Mouse (Mus musculus) MN1 (cell line): Measurements from ENCODE around the gene Gm14862.
"Not testable (repeated sequence)": the region's sequence is repeated elsewhere in the genome, so short reads cannot be mapped to it uniquely, and the experiment has no call there.

Source experiments
- DNase-seq: peaks from one replicate; pipeline ENCODE4 v3.0.0-alpha.2; 2016; ENCODE audit warnings: low spot score

Gene Gm14862

DNA sequence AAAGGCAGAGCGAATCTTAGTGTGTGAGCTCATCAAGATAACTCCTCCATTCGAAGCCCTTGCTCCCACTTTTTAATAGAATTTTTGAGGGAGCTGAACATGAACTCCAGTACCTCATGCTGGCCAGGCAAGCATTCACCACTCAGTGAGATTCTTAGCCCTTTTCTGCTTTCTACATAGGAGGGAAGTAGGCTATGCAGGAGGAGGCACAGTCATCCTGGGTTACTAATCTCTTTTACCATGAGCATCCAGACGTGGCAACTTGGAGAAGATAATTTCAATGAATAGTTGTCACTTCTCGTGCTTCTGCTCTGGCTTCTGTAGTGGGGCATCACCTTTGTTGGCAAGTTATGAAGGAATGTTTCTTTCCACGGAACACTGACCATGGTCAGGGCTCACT is at the start of gene Gm14862:
Gene Gm14862 (minus strand): TSS at position 134 of the 400 bp plus-strand sequence.
- DNase-seq, result no peak

DNA sequence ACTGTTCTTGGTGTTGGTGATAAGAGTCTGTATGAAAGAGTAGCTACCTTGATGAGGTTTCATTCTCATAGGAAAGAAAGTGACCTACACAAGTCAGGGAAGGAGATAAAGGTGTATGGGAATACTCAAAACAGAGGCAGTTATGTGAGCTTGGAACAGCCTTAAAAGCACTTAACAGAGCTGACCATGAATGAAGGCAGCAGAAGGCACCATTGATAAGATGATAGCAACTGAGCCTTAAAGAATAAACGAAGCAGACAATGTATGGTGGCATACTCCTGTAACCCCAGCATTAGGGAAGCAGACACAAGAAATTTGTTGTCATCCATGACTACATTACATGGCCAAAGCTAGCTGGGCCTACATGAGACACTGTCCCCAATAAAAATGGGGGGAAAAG is 46.8 kb upstream of the Gm14862 start:
- no peak for DNase-seq

DNA sequence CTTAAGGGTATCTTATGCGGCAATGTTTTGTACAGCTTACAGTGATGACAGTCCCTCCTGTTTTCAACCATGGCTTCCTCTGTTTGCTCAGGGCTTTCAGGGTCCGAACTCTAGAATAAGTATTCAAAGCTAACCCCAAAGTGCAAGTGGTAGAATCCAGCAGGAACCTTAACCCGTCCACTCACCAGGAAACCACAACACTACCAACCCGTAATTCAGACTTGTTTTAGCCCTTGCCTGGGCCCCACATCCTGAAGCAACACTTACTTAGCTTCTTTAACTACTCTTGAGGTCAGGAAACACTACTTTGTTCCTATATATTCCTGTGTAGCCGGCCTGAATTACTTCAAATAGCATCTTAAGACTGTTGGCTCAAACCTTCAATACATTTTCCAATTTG is 46.1 kb upstream of the Gm14862 start:
- no peak for DNase-seq

DNA sequence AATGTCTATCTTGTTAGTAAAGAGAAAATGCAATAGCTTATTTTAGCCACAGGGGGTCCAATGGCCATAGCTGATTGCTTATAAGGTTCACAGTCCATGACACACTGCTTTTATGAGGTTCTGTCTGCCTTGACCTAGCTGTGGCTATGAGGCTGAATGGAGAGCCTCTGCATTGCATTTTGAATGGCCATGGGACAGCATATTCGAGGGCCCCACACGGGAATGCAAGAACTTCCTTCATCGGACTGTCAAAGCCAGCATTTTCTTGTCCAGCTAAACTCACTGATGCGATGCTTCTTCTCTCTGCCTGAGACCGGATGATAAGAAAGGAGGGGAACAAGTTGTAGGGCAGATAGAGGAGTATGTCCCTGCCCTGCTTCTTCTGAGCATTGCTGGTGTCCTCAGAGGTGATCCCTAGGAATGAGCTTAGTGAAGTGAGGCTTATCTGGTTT is 41.7 kb upstream of the Gm14862 start:
- no peak for DNase-seq

DNA sequence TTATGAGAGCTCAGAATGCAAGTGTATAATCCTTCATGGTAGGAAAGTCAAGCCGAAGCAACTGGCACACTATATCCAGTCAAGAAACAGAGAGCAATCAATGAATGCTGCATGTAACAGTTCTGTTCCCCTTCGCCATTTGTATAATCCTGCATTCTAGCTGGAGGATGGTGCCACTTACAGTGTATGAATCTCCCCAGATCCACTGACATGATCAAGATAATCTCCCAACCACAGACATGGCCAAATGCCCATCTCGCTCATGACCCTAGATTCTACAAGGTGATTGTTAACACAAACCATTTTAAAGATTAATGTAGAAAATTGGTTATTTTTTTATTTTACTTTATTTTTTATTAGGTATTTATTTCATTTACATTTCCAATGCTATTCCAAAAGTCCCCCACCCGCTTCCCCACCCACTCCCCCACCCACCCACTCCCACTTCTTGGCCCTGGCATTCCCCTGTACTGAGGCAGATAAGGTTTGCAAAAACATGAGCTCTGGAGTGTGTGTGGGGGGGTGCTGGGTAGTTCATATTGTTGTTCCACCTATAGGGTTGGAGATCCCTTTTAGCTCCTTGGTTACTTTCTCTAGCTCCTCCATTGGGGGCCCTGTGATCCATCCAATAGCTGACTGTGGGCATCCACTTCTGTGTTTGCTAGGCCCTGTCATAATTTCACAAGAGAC is 36.6 kb upstream of the Gm14862 start:
- DNase-seq, result not testable (repeated sequence)

DNA sequence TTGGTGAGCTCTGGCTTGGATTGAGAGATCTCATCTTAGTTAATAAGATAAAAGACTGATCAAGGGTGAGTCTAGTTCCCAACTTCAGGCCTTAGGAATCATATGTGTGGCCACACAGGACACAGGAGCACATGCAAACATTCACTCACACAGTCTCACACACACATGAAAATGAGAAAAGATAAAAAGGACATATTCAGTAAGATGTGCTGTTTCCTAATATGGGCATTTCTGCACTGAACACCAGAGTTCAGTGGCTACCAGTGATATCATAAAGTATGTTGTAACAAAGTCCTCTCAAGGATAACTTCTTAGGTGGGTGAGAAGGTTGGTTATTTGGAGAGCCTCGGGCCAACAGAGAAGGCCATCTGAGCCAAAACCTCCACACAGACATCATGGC is 26.8 kb upstream of the Gm14862 start, which contains the start of gene H2al1m:
Gene H2al1m (plus strand): TSS at position 301 of the 400 bp plus-strand sequence.
- not testable (repeated sequence) for DNase-seq

DNA sequence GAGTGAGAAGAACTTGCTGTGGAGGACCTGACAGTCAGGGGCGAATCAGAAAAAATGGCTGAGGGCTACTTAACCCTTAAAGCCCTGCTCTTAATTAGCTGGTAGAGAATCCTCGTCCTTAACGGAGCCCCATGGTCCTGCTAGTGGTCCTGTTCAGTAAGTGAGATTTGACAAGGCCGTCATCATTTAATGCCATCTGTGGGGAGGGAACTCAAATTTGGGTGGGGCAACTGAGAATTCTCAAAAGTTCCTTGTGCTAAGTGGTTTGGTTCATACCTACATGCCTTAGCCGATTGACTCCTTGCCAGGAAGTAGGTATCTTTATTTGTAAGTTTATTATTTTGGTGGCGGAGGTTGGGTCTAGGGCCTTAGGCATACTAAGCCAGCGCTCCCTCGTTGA is 17.6 kb upstream of the Gm14862 start:
- no peak for DNase-seq

DNA sequence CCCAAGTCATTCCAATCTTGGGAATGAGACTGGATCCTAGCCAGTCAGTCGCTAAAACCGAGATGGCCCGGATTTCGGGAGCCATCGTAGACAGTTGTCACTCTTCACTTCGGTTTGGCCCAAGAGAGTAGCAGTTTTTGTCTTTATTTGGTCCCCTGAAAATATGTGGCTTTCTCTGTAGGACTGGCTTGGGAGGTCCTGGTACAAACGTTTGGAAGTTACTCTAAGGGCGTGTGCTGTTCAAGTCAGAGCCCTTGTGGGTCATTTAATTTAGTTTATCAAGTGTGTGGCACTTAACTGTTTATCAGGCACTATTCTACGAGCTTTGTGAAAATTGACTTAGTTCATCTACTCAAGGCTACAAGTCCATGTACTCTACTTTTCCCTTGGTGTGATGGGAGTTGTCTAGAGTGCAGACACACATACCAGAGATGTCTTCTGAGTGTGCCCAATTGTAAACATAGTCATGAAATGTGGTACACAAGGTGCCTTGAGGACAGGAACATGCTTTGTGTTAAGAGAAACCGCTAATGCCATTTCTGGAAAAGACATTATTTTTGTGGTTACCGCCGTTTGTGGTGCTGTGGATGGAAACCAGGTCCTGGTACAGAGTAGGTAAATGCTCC is 16.8 kb upstream of the Gm14862 start:
- DNase-seq, result no peak

DNA sequence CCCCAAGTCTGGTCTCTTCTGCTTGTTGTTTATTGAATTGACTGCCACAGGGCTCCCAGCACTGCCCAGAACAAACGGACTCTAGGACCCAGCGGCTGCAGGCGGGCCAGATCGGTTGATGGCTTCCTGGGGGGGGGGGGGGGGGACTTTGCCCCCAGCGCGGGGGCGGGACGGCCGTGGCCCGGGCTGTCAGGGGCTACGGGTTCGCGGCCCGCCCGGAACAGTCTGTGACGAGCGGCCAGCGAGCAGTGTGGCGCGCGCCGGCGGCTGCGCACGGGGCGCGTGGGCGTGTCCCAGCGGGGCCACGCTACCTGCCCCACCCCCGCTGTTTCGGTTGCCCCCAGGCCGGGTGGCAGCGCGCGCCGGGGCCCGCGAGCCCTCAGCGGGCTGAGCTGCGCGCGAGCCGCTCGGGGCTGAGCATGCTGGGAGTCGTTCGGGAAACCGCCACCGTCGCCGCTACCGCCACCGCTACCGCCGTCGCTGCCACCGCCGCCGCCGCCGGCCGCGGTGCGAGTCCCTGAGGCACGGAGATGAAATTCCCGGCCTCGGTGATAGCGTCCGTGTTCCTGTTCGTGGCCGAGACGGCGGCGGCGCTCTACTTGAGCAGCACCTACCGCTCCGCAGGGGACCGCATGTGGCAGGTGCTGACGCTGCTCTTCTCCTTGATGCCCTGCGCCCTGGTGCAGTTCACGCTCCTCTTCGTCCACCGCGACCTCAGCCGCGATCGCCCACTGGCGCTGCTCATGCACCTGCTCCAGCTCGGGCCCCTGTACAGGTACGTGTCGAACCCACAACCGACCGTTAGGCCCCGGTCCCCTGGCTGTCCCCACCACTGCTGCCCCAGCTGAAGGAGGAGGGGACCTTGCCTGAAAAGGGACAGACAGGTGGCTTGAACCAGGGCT is 16.0 kb upstream of the Gm14862 start, which contains the start of gene Xk:
Gene Xk (plus strand): TSS at position 297 of the 902 bp plus-strand sequence.
- DNase-seq, result no peak

DNA sequence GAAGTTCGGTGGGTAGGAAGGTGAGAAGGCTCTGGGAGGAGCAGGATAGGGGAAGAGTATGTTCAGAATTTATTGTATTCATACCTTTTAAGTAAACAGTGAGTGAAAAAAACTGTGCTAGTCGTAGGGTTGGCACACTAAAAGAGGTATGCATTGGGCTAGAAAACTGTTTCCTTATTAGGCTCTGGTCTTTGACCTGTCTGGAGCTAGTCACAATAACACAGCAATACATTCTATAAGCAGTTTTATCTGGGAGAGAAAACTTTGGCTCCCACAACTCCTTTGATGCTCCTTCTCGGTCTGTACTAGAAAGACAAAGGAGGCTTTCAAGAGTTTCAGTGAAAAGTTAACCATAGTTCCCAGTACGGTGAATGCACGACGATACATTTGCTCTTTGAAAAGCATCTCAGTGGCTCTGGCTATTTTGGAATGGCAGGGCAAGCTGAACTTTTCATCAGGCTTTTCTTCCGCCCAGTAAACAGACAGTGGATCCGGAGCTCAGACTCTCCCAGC is 15.3 kb upstream of the Gm14862 start:
- DNase-seq, result no peak

DNA sequence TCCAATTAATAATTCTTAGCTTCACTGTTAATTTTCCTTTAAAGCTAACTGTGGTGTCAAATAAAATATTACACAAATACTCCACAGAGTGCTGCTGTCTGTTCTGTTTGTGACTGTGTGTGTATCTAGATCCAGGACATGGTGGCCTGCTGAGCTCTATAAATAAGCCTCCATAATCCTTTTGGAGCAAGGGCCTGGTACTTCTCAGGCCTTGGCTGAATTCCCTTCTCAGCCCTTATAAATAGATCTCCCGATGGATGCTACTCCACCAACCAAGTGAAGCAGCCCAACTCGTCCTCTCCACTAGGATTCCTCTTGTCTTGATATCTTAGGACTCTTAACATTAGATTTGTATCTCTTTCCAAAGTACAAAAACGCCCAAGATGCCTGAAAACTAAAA is 14.4 kb upstream of the Gm14862 start:
- DNase-seq, result no peak

DNA sequence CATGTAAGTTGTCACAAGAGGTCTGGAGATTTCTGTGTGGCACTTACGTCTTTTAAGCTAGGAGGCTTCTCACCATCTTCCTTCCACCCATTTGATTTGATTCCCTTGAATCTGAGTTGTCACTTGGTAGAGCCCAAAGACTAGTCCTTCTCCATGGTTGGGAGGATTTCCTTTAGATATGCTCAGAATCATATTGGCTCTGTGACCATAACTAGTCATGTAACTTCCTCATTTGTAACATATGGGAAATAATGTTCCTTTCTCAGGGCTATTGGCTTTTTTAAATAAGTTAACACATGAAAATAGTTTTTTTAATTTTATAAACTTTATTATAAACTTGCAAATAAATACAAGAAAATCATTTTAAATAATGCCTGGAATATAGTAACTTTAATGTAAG is 2.6 kb upstream of the Gm14862 start:
- DNase-seq, result no peak

DNA sequence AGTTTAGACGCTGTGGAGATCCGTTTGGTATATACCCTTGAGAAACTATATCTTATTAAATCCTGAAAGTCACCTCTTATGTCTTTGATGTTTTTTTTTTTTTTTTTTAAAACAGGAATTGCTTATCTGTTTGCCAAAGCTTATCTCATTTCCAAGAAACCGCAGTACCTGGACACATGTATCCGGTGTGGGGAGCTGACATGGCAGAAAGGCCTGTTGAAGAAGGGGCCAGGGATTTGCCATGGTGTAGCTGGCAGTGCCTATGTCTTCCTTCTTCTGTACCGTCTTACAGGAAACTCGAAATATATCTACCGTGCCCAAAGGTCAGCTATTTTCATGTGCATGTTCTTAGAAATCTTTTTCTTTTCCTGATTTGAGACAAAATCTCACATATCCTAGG is 1.1 kb upstream of the Gm14862 start:
- DNase-seq, result no peak

DNA sequence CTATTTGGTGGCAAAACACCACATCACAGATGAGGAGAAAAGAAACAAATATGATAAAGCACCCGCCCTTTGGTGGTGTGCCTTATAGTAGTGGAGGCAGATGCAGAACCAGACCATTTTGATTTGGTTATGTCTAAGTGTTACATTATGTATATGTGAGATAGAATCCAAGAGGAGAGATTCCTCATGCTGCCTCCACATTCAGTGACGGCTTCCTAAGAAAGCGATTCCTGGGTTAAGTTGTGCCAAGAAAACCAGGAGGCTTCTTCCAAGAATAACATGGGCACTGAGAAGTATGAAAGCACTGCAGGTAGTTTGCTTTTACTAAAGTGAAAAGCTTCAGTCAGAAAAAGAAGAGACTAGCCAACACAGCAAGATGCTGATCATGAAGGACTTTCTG is 1.8 kb downstream of the Gm14862 start:
- DNase-seq, result no peak

DNA sequence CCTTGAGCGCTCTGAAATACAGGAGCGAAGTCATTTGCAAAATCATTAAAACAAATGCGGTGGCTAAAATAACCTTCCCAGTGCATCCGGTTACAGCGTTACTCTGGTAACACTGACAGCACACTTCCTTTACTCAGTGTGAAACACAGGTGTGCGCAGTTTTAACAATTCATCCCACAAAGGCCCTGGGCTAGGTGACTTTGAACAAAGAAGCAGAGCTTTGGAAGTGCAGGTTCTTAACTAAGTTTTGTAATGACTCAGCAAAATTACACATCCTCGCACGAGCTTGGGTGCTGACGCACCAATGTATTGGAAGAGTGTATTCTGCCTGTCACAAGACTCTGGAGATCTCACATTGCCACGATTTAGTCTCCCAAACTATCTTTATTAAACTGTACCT is 2.7 kb downstream of the Gm14862 start:
- no peak for DNase-seq

DNA sequence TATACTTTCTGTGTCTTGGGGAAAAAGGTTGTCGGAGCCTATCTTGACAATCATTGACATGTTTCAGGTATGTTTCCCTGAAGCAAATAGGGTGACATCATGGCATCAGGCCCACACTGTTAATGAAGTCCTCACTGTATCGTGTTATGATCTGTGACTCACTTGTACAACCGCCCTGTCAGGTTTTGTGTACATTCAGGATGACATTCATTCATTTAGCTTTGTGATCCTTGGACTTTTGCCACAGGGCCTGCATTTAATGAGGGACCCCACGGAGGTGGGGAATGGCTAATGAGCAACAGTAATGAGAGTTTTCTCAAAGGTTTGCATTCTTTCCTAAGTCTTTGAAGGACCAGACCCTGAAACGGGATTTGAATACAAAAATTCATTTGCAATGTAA is 7.8 kb downstream of the Gm14862 start:
- no peak for DNase-seq

DNA sequence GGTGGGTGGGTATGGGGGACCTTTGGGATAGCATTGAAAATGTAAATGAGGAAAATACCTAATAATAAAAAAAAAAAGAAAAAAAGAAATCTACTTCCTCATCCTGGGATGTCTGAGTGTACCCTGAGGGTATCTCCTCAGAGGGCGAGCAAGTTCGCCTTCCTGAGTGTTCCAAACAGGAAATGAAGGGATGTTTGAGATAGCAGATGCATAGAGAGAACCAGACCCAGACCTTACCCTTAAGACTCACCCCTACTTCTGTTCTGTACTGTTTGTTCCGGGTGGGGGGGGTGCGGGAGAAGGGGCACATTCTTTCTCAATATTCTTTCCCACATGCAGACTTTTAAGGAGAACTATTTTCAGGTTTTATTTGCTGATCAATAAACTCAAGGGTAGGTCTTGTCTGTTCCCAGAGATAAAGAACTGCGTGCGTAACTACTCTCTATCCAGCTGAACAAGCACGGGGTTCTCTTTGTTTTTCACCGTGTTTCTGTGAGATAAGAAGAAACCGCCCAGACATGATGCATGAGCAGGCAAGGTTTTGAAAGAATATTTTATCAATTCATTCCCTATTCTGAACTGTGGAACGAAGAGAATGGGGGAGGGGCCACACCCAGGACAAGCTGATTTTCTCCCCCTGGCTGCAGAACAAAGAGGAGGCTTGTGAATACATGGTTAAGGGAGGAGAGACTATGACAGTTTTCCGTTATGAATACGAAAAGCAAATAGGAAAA is 11.9 kb downstream of the Gm14862 start:
- no peak for DNase-seq

DNA sequence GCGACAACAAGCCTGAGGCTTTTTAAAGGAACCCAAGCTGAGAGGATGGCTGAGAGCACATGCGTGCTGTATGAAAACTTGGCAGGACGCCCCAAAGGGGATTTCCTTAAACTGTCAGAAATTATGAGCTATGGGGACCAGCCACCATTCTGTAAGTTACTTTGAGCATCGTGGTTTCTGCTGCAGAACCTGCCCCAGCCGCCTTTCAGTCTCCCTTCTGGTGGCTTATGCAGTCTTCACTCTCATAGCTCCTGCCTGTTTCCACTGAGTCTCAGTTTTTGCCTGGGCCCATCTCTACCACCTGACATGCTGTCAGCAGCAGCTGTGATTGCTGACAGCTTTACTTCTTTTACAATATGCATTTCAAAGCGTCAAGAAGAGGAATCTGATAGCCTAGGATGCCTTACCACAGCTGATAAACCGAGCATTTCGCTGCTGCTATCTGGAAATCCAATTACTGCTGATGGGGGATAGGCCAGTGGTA is 13.3 kb downstream of the Gm14862 start:
- DNase-seq, result no peak

DNA sequence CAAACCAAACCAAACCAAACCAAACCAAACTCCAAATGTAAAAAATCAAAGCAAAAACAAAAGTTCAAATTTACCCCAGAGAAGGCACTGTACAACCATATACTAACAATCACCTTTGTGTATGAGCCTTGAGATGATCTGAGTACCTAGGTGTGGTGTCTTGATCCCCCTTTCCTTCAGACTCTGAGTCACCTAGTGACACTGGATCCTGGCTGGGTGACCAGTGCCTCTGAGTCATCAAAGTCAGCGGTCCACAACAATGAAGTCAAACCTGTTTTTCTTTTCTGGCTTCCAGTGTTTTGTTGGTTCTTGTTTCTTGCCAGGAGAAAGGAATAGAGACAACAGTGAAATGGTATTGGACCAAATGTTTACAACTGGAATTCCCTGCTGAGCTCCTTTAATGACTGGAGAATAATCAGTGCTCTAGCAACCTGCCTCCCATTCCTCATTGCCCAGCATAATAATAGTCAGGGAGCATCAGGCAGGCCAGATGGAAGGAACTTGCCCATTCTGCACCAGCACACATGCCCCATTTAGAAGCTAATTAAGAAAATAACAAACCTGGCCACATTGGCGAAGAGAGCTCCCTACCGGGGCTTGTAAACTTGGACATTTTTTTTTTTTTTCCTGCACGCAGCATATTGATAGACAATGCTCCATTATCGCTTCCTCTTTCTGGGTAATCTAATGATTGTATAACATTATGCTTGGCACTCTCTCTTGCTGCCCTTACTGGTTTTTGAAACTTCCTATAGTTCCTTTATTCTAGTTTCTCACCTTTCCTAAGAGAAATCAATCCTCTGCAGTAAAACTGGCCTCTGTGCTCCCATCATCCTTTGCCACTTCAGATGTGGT is 15.7 kb downstream of the Gm14862 start:
- no peak for DNase-seq

DNA sequence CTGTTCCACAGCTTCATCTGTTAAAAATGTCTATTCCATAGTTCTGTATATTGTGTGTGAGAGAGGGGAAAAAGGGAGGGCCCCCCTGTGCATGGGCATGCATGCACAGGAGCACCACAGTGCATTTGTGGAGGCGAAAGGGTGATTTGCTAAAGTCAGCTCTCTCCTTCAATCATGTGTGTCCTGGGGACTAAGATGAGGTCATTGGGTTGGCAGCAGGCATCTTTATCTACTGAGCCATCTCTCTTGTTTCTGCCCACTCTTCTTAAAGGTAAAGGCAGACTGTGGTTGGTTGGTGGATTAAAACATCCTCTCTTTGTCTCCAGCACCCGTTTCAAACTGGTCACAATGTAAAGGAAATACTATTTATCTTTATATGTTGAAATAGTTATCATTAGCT is 29.6 kb downstream of the Gm14862 start:
- DNase-seq, result no peak
